Comparison of ENCODE assay signal across 14 mouse cellular contexts in genomic region chr6:97887893-97888292, GRCm38 (mm10).
"Had no signal": no experiment of that assay in that cellular context is flagged by ENCODE, and none has a peak within 500 bp of the region (broad histone marks: within the 10 kb centered on the region; RNA-seq: fewer than 3 reads in every experiment).

No protein-coding gene starts in this region.

- H3K27me3 ChIP-seq: liver, embryonic 13.5 days; lung, embryonic 15.5 days; neural tube, embryonic 12.5 days had no signal

- H3K4me1 ChIP-seq: lung, embryonic 15.5 days; neural tube, embryonic 12.5 days had no signal

- DNase-seq: liver, embryonic 13.5 days; liver, postnatal 0 days; lung, postnatal 14 days; right cerebral cortex, postnatal 4 days; spleen, adult 18-20 months; thymus, adult 18-20 months; thymus, postnatal 25 days had no signal

- H3K9me3 ChIP-seq: limb, embryonic 10.5 days; liver, embryonic 13.5 days; lung, embryonic 15.5 days; midbrain, embryonic 10.5 days; neural tube, embryonic 12.5 days had no signal

- H3K4me2 ChIP-seq: liver, embryonic 13.5 days; lung, embryonic 15.5 days; neural tube, embryonic 12.5 days had no signal

- H3K36me3 ChIP-seq: limb, embryonic 10.5 days; liver, embryonic 13.5 days; lung, embryonic 15.5 days; midbrain, embryonic 10.5 days; neural tube, embryonic 12.5 days had no signal

- H3K27ac ChIP-seq: left cerebral cortex, adult 2 months; limb, embryonic 10.5 days; liver, embryonic 13.5 days; lung, embryonic 15.5 days; macrophage; midbrain, embryonic 10.5 days; neural tube, embryonic 12.5 days had no signal

- H3K4me3 ChIP-seq: left cerebral cortex, adult 2 months; limb, embryonic 10.5 days; liver, embryonic 13.5 days; lung, embryonic 15.5 days; midbrain, embryonic 10.5 days; neural tube, embryonic 12.5 days had no signal

- ATAC-seq: intestine, postnatal 0 days; liver, postnatal 0 days had no signal

- H3K9ac ChIP-seq: liver, embryonic 13.5 days; liver, postnatal 0 days; lung, embryonic 15.5 days; neural tube, embryonic 12.5 days had no signal
